Mouse (Mus musculus) cerebellum, postnatal 36 days (tissue): ENCODE data around the gene 1700056E22Rik.

Source experiments
- DNase-seq, 2 experiments: peaks; one replicate each; pipeline ENCODE4 v3.0.0; 2021 to 2022; ENCODE audit warnings: mixed read lengths in 2 of 2

1700056E22Rik gene

GRCm38 (mm10) chr1:184034011-184034557 is at the start of gene 1700056E22Rik:
Gene 1700056E22Rik, minus strand, starts transcription at chr1:184034301.
- DNase-seq = peak; percentile 96 to 97

GRCm38 (mm10) chr1:184083166-184083565 is 49.1 kb upstream of the 1700056E22Rik start:
- no peak for DNase-seq

- no peak for DNase-seq
Measured at GRCm38 (mm10) chr1:184082661-184083060, 48.6 kb upstream of the 1700056E22Rik start.

DNA sequence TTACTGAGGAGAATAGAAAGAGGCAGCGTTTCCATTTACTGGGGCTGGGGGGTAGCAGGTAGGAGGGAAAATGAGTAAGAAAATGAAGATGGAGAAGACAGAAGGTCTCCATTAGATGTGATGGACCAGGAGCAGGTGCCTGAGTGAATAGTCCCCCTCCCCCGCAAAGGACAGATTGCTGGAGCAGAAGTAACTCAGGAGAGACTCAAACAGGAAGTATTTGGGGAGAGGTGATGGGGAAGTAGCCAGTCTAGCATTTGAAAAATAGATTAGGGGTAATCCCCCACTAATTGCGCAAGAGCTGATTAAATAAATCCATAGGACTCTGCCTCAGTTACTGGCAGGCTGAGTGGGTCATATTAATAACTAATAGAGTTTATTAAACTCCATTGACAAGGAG is 45.2 kb upstream of the 1700056E22Rik start:
- DNase-seq = no peak

GRCm38 (mm10) chr1:184076756-184077155 is 42.7 kb upstream of the 1700056E22Rik start:
- DNase-seq = no peak

DNA sequence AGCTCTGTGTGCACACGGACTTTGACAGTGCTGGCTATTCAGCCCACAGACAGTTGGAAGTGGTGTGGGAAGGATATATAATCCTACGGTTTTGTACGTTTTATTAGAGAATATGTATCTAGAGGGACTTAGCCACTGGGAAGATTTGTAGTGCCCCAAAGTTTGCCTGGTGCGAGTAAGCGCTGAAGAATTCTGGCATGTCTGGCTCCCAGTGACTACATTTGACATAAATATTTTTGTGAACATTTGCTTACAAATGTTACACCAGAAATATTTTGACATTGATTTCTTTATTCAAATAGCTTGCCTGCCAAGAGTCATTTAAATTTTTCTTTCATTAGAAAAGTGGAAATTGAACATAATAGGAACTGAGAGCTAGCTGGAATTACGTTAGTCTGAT is 42.0 kb upstream of the 1700056E22Rik start:
- no peak for DNase-seq

- no peak for DNase-seq
Measured at GRCm38 (mm10) chr1:184068971-184069370, 34.9 kb upstream of the 1700056E22Rik start.

DNA sequence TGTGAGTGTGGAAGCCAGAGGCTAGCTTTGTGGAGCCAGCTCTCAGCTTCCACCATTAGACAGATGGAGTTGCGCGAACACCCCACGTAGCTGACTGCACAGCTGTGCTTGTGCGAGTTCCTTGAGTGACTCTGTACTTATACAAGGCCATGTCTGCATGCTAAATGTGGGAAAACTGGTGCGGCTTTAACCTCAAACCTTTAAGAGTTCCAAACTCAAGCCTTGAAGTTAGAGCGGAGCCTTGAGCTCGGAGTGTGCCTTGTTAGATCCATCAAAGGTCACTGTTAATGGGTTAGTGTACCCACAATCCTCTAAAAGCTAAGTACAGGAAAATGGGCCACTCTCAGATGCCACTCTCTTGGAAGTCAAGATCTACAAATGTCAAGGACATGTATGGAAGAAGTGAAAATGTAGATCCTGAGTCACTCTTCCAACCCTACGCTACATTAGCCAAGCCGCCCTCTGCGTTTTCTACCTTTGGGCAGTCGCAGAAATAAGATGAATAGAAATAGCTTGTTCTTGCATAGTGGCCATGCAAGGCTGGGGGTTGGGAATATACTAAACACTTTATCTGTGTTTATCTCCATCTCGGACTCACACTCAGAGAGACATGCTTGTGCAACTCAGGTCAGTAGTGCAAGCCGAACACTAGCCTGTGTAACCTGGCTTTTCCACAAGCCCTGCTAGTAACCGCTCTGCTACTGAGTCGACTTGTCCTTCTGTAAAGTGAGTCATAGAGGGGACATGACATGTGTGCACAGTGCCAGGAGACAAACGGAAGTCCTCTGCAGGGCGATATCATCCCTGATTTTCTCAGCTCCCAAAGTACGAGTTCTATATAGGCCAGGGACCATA is 33.8 kb upstream of the 1700056E22Rik start:
- DNase-seq = no peak

- DNase-seq = no peak
Measured at GRCm38 (mm10) chr1:184066460-184067287, 32.6 kb upstream of the 1700056E22Rik start.

- no peak for DNase-seq
Measured at GRCm38 (mm10) chr1:184065589-184066361, 31.7 kb upstream of the 1700056E22Rik start.

- DNase-seq = no peak
Measured at GRCm38 (mm10) chr1:184064306-184064705, 30.2 kb upstream of the 1700056E22Rik start.

DNA sequence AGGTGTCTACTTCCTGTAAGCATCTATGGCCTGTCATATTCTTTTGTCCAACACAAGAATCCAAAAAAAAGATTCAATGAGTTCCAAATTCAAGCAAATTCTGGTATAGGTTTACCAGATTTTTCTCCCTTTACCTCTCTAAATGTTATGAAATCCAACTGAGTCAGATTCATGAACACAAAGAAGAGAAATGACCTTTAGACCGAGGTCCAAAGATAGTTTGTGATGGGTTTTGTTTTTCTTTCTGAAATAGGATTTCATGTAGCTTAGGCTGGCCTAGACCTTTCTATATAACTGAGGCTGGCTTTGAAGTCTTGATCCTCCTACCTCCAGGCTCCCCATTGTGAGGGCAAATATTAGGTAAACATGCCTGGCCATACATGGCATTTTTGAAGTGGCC is 27.8 kb upstream of the 1700056E22Rik start:
- DNase-seq = no peak

- DNase-seq = no peak
Measured at GRCm38 (mm10) chr1:184060828-184061734, 27.0 kb upstream of the 1700056E22Rik start.

GRCm38 (mm10) chr1:184060381-184060780 is 26.3 kb upstream of the 1700056E22Rik start:
- no peak for DNase-seq

GRCm38 (mm10) chr1:184059814-184060213 is 25.7 kb upstream of the 1700056E22Rik start:
- no peak for DNase-seq

DNA sequence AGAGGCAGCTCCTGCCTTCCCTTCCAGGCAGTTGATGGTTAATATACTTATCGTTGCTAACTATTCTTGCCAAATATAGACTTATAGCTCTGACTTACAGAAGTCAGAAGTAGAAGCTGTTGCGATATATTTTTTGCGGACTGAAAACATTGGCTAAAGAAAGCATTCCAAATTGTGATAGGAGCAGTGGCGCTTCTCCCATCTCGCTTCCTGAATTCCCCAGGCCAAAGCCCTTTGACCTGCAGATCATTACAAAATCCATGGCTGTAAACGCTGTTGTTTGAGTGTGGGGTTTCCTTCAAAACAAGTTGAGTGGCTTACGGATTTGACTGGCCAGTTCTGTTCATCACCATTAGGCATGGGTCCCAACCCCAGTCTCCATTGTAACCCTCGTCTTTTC is 24.1 kb upstream of the 1700056E22Rik start:
- no peak for DNase-seq

GRCm38 (mm10) chr1:184054176-184054575 is 20.1 kb upstream of the 1700056E22Rik start:
- DNase-seq = no peak

DNA sequence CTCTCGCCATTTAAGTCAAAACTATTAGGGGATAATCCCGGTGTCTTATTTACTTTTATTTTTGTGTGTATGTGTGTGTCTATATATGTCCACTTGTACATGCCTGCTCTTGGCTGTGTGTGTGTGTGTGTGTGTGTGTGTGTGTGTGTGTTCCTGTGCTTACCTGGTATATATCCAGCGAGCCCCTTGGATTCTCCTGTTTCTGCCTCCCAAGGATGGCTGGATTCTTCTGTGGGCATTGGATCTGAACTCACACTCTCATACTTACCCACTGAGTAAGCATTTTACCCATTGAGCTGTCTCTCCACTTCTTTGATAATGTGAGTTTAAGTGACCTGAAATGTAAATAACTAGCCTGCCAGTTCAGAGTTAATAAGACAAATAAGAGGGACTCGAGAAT is 19.6 kb upstream of the 1700056E22Rik start:
- no peak for DNase-seq

GRCm38 (mm10) chr1:184053141-184053540 is 19.0 kb upstream of the 1700056E22Rik start:
- DNase-seq = no peak

DNA sequence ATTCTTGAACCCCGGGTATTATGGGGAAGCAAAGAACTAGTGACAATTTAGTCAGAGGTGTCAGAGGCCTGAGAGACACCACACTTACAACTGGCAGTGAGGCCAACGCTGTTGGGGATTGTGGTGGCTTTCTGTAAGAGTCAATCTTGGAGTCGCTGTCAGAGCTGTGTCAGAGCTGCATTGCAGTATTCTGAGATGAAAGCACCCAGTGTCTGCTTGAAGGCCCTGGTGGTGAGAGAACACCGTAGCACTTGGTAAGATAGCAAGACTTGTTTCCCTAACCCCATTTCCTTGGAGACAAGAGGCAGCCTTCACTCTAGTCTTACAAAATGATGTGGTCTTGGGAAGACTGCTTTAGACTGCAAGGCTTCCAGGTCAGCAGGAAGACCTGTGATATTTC is 18.2 kb upstream of the 1700056E22Rik start:
- DNase-seq = no peak

- peak; percentile 64 to 67 for DNase-seq
Measured at GRCm38 (mm10) chr1:184051824-184052223, 17.7 kb upstream of the 1700056E22Rik start.

GRCm38 (mm10) chr1:184051286-184051685 is 17.2 kb upstream of the 1700056E22Rik start:
- DNase-seq = no peak
